11 mouse cellular contexts compared by ENCODE assay signal in the genomic region with DNA sequence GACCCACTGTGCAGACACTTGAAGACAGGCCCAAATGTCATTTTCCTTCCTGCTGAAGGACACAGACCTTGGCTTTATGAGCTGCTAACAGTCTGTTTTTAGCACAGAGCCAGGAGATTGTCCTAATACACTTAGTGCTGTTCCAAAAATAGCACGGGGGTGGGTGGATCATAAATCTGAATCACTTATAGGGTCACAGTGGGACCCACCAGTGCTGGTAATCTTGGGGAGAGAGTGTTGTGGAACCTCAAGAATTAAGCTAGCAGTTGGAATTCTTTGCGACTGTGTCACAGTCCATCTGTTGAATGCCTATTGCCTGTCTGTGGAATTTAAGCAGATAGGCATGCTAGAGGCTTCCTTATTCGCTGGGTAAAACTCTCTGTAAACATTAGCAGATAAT. TPM values are rescaled to one million over a fixed set of nuclear protein-coding genes. Genes with fewer than 3 reads are reported as not detected.
A peak's percentile ranks its signal among the peaks of the same experiment; 100 is the strongest.
DNase-seq lines count a peak whose midpoint lies in the region; ATAC-seq and TF ChIP-seq lines count a peak whose summit lies in the region.
"Had no signal": no experiment of that assay in that cellular context is flagged by ENCODE, and none has a peak within 500 bp of the region (broad histone marks: within the 10 kb centered on the region; RNA-seq: fewer than 3 reads in every experiment).

No protein-coding gene starts in this region.

- peak; percentile 80 for TF ChIP-seq EP300 in lung, postnatal 0 days (IDR thresholded peaks at IDR 0.05)
- TF ChIP-seq EP300 in stomach, postnatal 0 days (optimal IDR thresholded peaks at IDR 0.05): no peak

- peaks cover 59% of the 10 kb centered on the region for H3K4me1 ChIP-seq in lung, postnatal 0 days (ENCODE audit: insufficient read depth, low read depth, low read length)
- peaks cover 18% of the 10 kb centered on the region for H3K4me1 ChIP-seq in stomach, postnatal 0 days (replicated peaks; ENCODE audit: control insufficient read depth, insufficient read depth)
- no peaks in the 10 kb centered on the region for H3K4me1 ChIP-seq in hindbrain, embryonic 11.5 days (replicated peaks; ENCODE audit: control insufficient read depth, insufficient read depth, low read length)

- H3K4me3 ChIP-seq in lung, postnatal 0 days (ENCODE audit: low read depth, low read length): no peak overlapping the region
- H3K4me3 ChIP-seq in stomach, postnatal 0 days (ENCODE audit: low read depth, low read length): no peak overlapping the region
- H3K4me3 ChIP-seq in hindbrain, embryonic 11.5 days (ENCODE audit: low read depth, low read length): no peak overlapping the region
- H3K4me3 ChIP-seq: neural tube, embryonic 12.5 days had no signal

- peak; percentile 83 for ATAC-seq in lung, postnatal 0 days
- peak; percentile 30; the same call in 1 of the 2 replicates for ATAC-seq in stomach, postnatal 0 days (ENCODE audit: low FRiP score, low TSS enrichment)
- no peak for ATAC-seq in hindbrain, embryonic 11.5 days (ENCODE audit: low FRiP score)

- H3K36me3 ChIP-seq in lung, postnatal 0 days (ENCODE audit: insufficient read depth, low read length): no peaks in the 10 kb centered on the region
- H3K36me3 ChIP-seq in stomach, postnatal 0 days (ENCODE audit: control insufficient read depth, insufficient read depth, low read length): no peaks in the 10 kb centered on the region
- no peaks in the 10 kb centered on the region for H3K36me3 ChIP-seq in hindbrain, embryonic 11.5 days (ENCODE audit: control insufficient read depth, insufficient read depth, low read length)
- H3K36me3 ChIP-seq: neural tube, embryonic 12.5 days had no signal

- H3K27ac ChIP-seq in lung, postnatal 0 days (ENCODE audit: low read length): peak overlapping the region; percentile 63
- H3K27ac ChIP-seq in stomach, postnatal 0 days (replicated peaks): peak overlapping the region; percentile 50
- no peak overlapping the region for H3K27ac ChIP-seq in hindbrain, embryonic 11.5 days (ENCODE audit: low read depth, low read length)
- H3K27ac ChIP-seq: liver, embryonic 14.5 days; neural tube, embryonic 12.5 days had no signal

- H3K4me2 ChIP-seq in lung, postnatal 0 days (replicated peaks; ENCODE audit: low read depth, low read length): no peak overlapping the region
- no peak overlapping the region for H3K4me2 ChIP-seq in stomach, postnatal 0 days (replicated peaks; ENCODE audit: low read depth)
- H3K4me2 ChIP-seq in hindbrain, embryonic 11.5 days (replicated peaks; ENCODE audit: low read depth, low read length): no peak overlapping the region
- H3K4me2 ChIP-seq: neural tube, embryonic 12.5 days had no signal

- 19% methylated on average over 3 of the region's 3 CpGs for WGBS in lung, postnatal 0 days
- WGBS in stomach, postnatal 0 days: 9% methylated on average over 3 of the region's 3 CpGs
- 82% methylated on average over 3 of the region's 3 CpGs for WGBS in hindbrain, embryonic 11.5 days

- peak; percentile 54 for DNase-seq in adrenal gland, postnatal 14 days
- DNase-seq in adrenal gland, adult 18-20 months (ENCODE audit: low spot score in 2 of 2): no peak
- peak; percentile 92 for DNase-seq in lung, postnatal 0 days (ENCODE audit: low spot score)
- no peak for DNase-seq in lung, postnatal 25 days (ENCODE audit: low spot score)
- DNase-seq in kidney, adult 9 months: peak; percentile 55
- peak; percentile 15 for DNase-seq in stomach, postnatal 0 days (ENCODE audit: low spot score)
- no peak for DNase-seq in left cerebral cortex, adult 18-20 months (ENCODE audit: low spot score in 2 of 2)
- no peak for DNase-seq in hindbrain, embryonic 11.5 days (ENCODE audit: low spot score)
- DNase-seq: cerebellum, adult 8-10 months had no signal

- no peaks in the 10 kb centered on the region for H3K9me3 ChIP-seq in lung, postnatal 0 days (ENCODE audit: low read length)
- no peaks in the 10 kb centered on the region for H3K9me3 ChIP-seq in stomach, postnatal 0 days (ENCODE audit: control insufficient read depth, low read length)
- H3K9me3 ChIP-seq in hindbrain, embryonic 11.5 days (ENCODE audit: control insufficient read depth, low read length): no peaks in the 10 kb centered on the region
- H3K9me3 ChIP-seq: neural tube, embryonic 12.5 days had no signal

- H3K27me3 ChIP-seq in lung, postnatal 0 days (replicated peaks; ENCODE audit: insufficient read depth, low read length): no peaks in the 10 kb centered on the region
- H3K27me3 ChIP-seq in stomach, postnatal 0 days (ENCODE audit: control insufficient read depth, insufficient read depth, low read length): no peaks in the 10 kb centered on the region
- H3K27me3 ChIP-seq in hindbrain, embryonic 11.5 days (ENCODE audit: control insufficient read depth, insufficient read depth, low read length): no peaks in the 10 kb centered on the region
- H3K27me3 ChIP-seq: neural tube, embryonic 12.5 days had no signal

- H3K9ac ChIP-seq in lung, postnatal 0 days (replicated peaks; ENCODE audit: low read depth): no peak overlapping the region
- H3K9ac ChIP-seq in stomach, postnatal 0 days (ENCODE audit: low read length): no peak overlapping the region
- H3K9ac ChIP-seq in hindbrain, embryonic 11.5 days (ENCODE audit: low read depth, low read length): no peak overlapping the region
- H3K9ac ChIP-seq: liver, embryonic 14.5 days; neural tube, embryonic 12.5 days had no signal

- no peak for TF ChIP-seq CTCF in lung, postnatal 0 days (IDR thresholded peaks at IDR 0.05)
- no peak for TF ChIP-seq CTCF in stomach, postnatal 0 days (IDR thresholded peaks at IDR 0.05; ENCODE audit: low read depth)

RNA-seq across cellular contexts. Expression of a gene that starts 24.2 kb away (rescaled TPM):
- 206 and 223 TPM in 2 replicates for total RNA-seq in adrenal gland, postnatal 14 days (2021)
- 100 to 1,000 TPM; 181 to 201 TPM for total RNA-seq in adrenal gland, adult 18-20 months (2021)
- 171 and 176 TPM in 2 replicates for polyA plus RNA-seq in lung, postnatal 0 days (2015; fragmentation: Nextera tagmentation; extraction: Ambion mirVana)
- 101 and 104 TPM in 2 replicates for polyA plus RNA-seq in stomach, postnatal 0 days (2015; fragmentation: Nextera tagmentation; extraction: Ambion mirVana)
- total RNA-seq in left cerebral cortex, adult 18-20 months (2021): 100 to 1,000 TPM; 241 to 268 TPM
- polyA plus RNA-seq in hindbrain, embryonic 11.5 days (2014; fragmentation: Nextera tagmentation; extraction: Ambion mirVana): 44.7 and 50.1 TPM in 2 replicates

Comparison
In these comparisons a context has a peak if more than half of its experiments do, and no peak if none do; other contexts are left out.
1. DNase-seq: peak in adrenal gland, postnatal 14 days (single experiment), lung, postnatal 0 days (single experiment), kidney, adult 9 months (single experiment) and stomach, postnatal 0 days (single experiment); none in adrenal gland, adult 18-20 months (0 of 2), lung, postnatal 25 days (single experiment), left cerebral cortex, adult 18-20 months (0 of 2) and hindbrain, embryonic 11.5 days (single experiment).